Mouse (Mus musculus) G1E (cell line): ENCODE results near the gene 2410137M14Rik. TPM values are rescaled to one million over a fixed set of nuclear protein-coding genes. Genes with fewer than 3 reads are reported as not detected.

Experiments
- ATAC-seq: 2 replicates; pipeline ENCODE4 v1.8.0; 2016; ENCODE audit warnings: mild to moderate bottlenecking; ENCODE audit not compliant: insufficient number of reproducible peaks, poor library complexity, low FRiP score, severe bottlenecking; ENCODE audit errors: extremely low read depth
- DNase-seq: peaks from one replicate; pipeline ENCODE4 v3.0.0; 2012; ENCODE audit warnings: low spot score
- H3K27me3 ChIP-seq: 2 replicates; pipeline ENCODE4 v1.6.1; 2012; ENCODE audit warnings: mild to moderate bottlenecking, low read length, inconsistent platforms; ENCODE audit not compliant: insufficient read depth
- H3K36me3 ChIP-seq: replicated peaks from 2 replicates; pipeline ENCODE3; 2012; ENCODE audit warnings: mild to moderate bottlenecking, inconsistent platforms
- H3K4me1 ChIP-seq: 2 replicates; pipeline ENCODE4 v1.6.1; 2012; ENCODE audit warnings: low read depth, low read length, inconsistent platforms, mixed read lengths; ENCODE audit not compliant: insufficient read depth
- H3K4me3 ChIP-seq: 2 replicates; pipeline ENCODE4 v1.5.1; 2012; ENCODE audit warnings: low read depth, mild to moderate bottlenecking, inconsistent platforms, low read length, moderate library complexity, mixed read lengths
- H3K9me3 ChIP-seq: replicated peaks from 2 replicates; pipeline ENCODE4 v1.6.1; 2012; ENCODE audit warnings: inconsistent platforms
- CTCF ChIP-seq: IDR thresholded peaks from 2 replicates; pipeline ENCODE4 v1.5.1; 2012; ENCODE audit warnings: low read depth, low read length, inconsistent platforms, mixed read lengths
- GATA1 ChIP-seq: IDR thresholded peaks from 2 replicates; pipeline ENCODE4 v1.6.1; 2012; ENCODE audit warnings: borderline replicate concordance, low read length, inconsistent platforms, mixed read lengths
- GATA2 ChIP-seq: IDR thresholded peaks from 2 replicates; pipeline ENCODE4 v1.6.1; 2012; ENCODE audit warnings: low read depth, low read length, inconsistent platforms, borderline replicate concordance
- POLR2AphosphoS5 ChIP-seq: IDR thresholded peaks from 2 replicates; pipeline ENCODE4 v1.6.1; 2012; ENCODE audit warnings: low read depth, low read length, inconsistent platforms; ENCODE audit not compliant: insufficient replicate concordance
- TAL1 ChIP-seq: conservative IDR thresholded peaks from 2 replicates; pipeline ENCODE4 v1.6.1; 2012; ENCODE audit warnings: low read depth, low read length, inconsistent platforms, mixed read lengths
- polyA plus RNA-seq: library from polyadenylated mRNA; stranded (reverse); fragments of >175 nt; gene quantifications from 2 replicates; pipeline ENCODE4 v1.2.3, GENCODE M21; 2012
- total RNA-seq, 2 experiments: library from RNA; stranded (forward) in 1 of 2; stranded (reverse) in 1 of 2; fragments of 200-1000 nt in 1 of 2; fragments of >200 nt in 1 of 2; fragmentation: Nextera tagmentation in 1 of 2; gene quantifications; 2 replicates each; pipeline ENCODE4 v1.2.3; 2014 to 2017

2410137M14Rik gene
- total and polyA plus RNA-seq, 3 experiments: 0.16 TPM; not detected in 2

GRCm38 (mm10) chr17:36930233-36930632 is 50.8 kb downstream of the 2410137M14Rik start:
- H3K9me3 ChIP-seq: no peaks in the 10 kb centered on the region
- no peak for TF ChIP-seq TAL1
- TF ChIP-seq CTCF: no peak
- no peak for TF ChIP-seq POLR2AphosphoS5
- no peak for TF ChIP-seq GATA2
- no peak for TF ChIP-seq GATA1
- no peak for DNase-seq
- no peak overlapping the region for H3K4me3 ChIP-seq
- no peaks in the 10 kb centered on the region for H3K36me3 ChIP-seq
- no peaks in the 10 kb centered on the region for H3K4me1 ChIP-seq
- peaks cover 3% of the 10 kb centered on the region; the same call in 1 of the 2 replicates for H3K27me3 ChIP-seq
- ATAC-seq: no peak

GRCm38 (mm10) chr17:36929236-36929932 is 51.7 kb downstream of the 2410137M14Rik start:
- no peak for TF ChIP-seq POLR2AphosphoS5
- no peak for TF ChIP-seq GATA1
- no peak for TF ChIP-seq TAL1
- no peak for TF ChIP-seq CTCF
- no peak for TF ChIP-seq GATA2
- no peak overlapping the region for H3K4me3 ChIP-seq
- no peaks in the 10 kb centered on the region for H3K4me1 ChIP-seq
- H3K27me3 ChIP-seq: peaks cover 3% of the 10 kb centered on the region; the same call in 1 of the 2 replicates
- H3K36me3 ChIP-seq: no peaks in the 10 kb centered on the region
- H3K9me3 ChIP-seq: no peaks in the 10 kb centered on the region
- DNase-seq (no peak), ATAC-seq (no peak)

Other genes with a start within 250 kb of the 2410137M14Rik start
Only the 20 nearest of the 23 such genes appear.
- gene H2-M10.5, start 208.3 kb downstream of the 2410137M14Rik start, total RNA-seq (2014; fragmentation: Nextera tagmentation): not detected in 2 replicates
- not detected in 2 replicates for gene H2-M10.5, start 208.3 kb downstream of the 2410137M14Rik start, total RNA-seq (2017)
- not detected in 2 replicates for gene H2-M10.5, start 208.3 kb downstream of the 2410137M14Rik start, polyA plus RNA-seq
- not detected in 2 replicates for gene H2-M10.6, start 169.1 kb downstream of the 2410137M14Rik start, total RNA-seq (2014; fragmentation: Nextera tagmentation)
- gene H2-M10.6, start 169.1 kb downstream of the 2410137M14Rik start, total RNA-seq (2017): 0.06 TPM in 1 of 2 replicates, not detected in the other
- gene H2-M10.6, start 169.1 kb downstream of the 2410137M14Rik start, polyA plus RNA-seq: not detected in 2 replicates
- gene Trim26, start 144.1 kb downstream of the 2410137M14Rik start, total RNA-seq (2014; fragmentation: Nextera tagmentation): 31.8 and 39.7 TPM in 2 replicates
- gene Trim26, start 144.1 kb downstream of the 2410137M14Rik start, total RNA-seq (2017): 12.5 TPM in 2 replicates
- gene Trim26, start 144.1 kb downstream of the 2410137M14Rik start, polyA plus RNA-seq: 11.7 and 13.4 TPM in 2 replicates
- gene Trim15, start 114.0 kb downstream of the 2410137M14Rik start, total RNA-seq (2014; fragmentation: Nextera tagmentation): not detected in 2 replicates
- 0.22 TPM in 1 of 2 replicates, not detected in the other for gene Trim15, start 114.0 kb downstream of the 2410137M14Rik start, total RNA-seq (2017)
- not detected in 2 replicates for gene Trim15, start 114.0 kb downstream of the 2410137M14Rik start, polyA plus RNA-seq
- 8.3 and 18.1 TPM in 2 replicates for gene Trim10, start 111.7 kb downstream of the 2410137M14Rik start, total RNA-seq (2014; fragmentation: Nextera tagmentation)
- 16.2 and 17.5 TPM in 2 replicates for gene Trim10, start 111.7 kb downstream of the 2410137M14Rik start, total RNA-seq (2017)
- gene Trim10, start 111.7 kb downstream of the 2410137M14Rik start, polyA plus RNA-seq: 2.7 and 6.1 TPM in 2 replicates
- not detected in 2 replicates for gene Trim40, start 91.1 kb downstream of the 2410137M14Rik start, total RNA-seq (2014; fragmentation: Nextera tagmentation)
- 0.12 TPM in 1 of 2 replicates, not detected in the other for gene Trim40, start 91.1 kb downstream of the 2410137M14Rik start, total RNA-seq (2017)
- gene Trim40, start 91.1 kb downstream of the 2410137M14Rik start, polyA plus RNA-seq: not detected in 2 replicates
- gene Trim31, start 83.1 kb downstream of the 2410137M14Rik start, total RNA-seq (2014; fragmentation: Nextera tagmentation): not detected in 2 replicates
- gene Trim31, start 83.1 kb downstream of the 2410137M14Rik start, total RNA-seq (2017): not detected in 2 replicates
- not detected in 2 replicates for gene Trim31, start 83.1 kb downstream of the 2410137M14Rik start, polyA plus RNA-seq
- gene Rnf39, start 38.3 kb downstream of the 2410137M14Rik start, total RNA-seq (2014; fragmentation: Nextera tagmentation): not detected in 2 replicates
- not detected in 2 replicates for gene Rnf39, start 38.3 kb downstream of the 2410137M14Rik start, total RNA-seq (2017)
- gene Rnf39, start 38.3 kb downstream of the 2410137M14Rik start, polyA plus RNA-seq: not detected in 2 replicates
- gene Ppp1r11, start 29.5 kb downstream of the 2410137M14Rik start, total RNA-seq (2014; fragmentation: Nextera tagmentation): 113 and 130 TPM in 2 replicates
- 104 and 113 TPM in 2 replicates for gene Ppp1r11, start 29.5 kb downstream of the 2410137M14Rik start, total RNA-seq (2017)
- gene Ppp1r11, start 29.5 kb downstream of the 2410137M14Rik start, polyA plus RNA-seq: 247 and 300 TPM in 2 replicates
- gene Znrd1, start 22.7 kb downstream of the 2410137M14Rik start, total RNA-seq (2014; fragmentation: Nextera tagmentation): 154 and 169 TPM in 2 replicates
- gene Znrd1, start 22.7 kb downstream of the 2410137M14Rik start, total RNA-seq (2017): 123 and 127 TPM in 2 replicates
- 4.7 and 6.8 TPM in 2 replicates for gene Znrd1, start 22.7 kb downstream of the 2410137M14Rik start, polyA plus RNA-seq
- gene Znrd1as, start 22.6 kb downstream of the 2410137M14Rik start, total RNA-seq (2014; fragmentation: Nextera tagmentation): 17.3 and 18.0 TPM in 2 replicates
- 23.3 and 35.1 TPM in 2 replicates for gene Znrd1as, start 22.6 kb downstream of the 2410137M14Rik start, total RNA-seq (2017)
- 0.77 and 0.95 TPM in 2 replicates for gene Znrd1as, start 22.6 kb downstream of the 2410137M14Rik start, polyA plus RNA-seq
- not detected in 2 replicates for gene H2-M5, start 8.3 kb upstream of the 2410137M14Rik start, total RNA-seq (2014; fragmentation: Nextera tagmentation)
- gene H2-M5, start 8.3 kb upstream of the 2410137M14Rik start, total RNA-seq (2017): 0.11 TPM in 1 of 2 replicates, not detected in the other
- gene H2-M5, start 8.3 kb upstream of the 2410137M14Rik start, polyA plus RNA-seq: not detected in 2 replicates
- gene Zfp57, start 19.9 kb upstream of the 2410137M14Rik start, total RNA-seq (2014; fragmentation: Nextera tagmentation): not detected in 2 replicates
- 0.35 and 0.44 TPM in 2 replicates for gene Zfp57, start 19.9 kb upstream of the 2410137M14Rik start, total RNA-seq (2017)
- gene Zfp57, start 19.9 kb upstream of the 2410137M14Rik start, polyA plus RNA-seq: not detected in 2 replicates
- gene Mog, start 42.2 kb upstream of the 2410137M14Rik start, total RNA-seq (2014; fragmentation: Nextera tagmentation): not detected in 2 replicates
- 0.05 TPM in 1 of 2 replicates, not detected in the other for gene Mog, start 42.2 kb upstream of the 2410137M14Rik start, total RNA-seq (2017)
- gene Mog, start 42.2 kb upstream of the 2410137M14Rik start, polyA plus RNA-seq: not detected in 2 replicates
- gene Gabbr1, start 64.7 kb upstream of the 2410137M14Rik start, total RNA-seq (2014; fragmentation: Nextera tagmentation): 35.2 and 36.4 TPM in 2 replicates
- gene Gabbr1, start 64.7 kb upstream of the 2410137M14Rik start, total RNA-seq (2017): 11.7 and 12.4 TPM in 2 replicates
- gene Gabbr1, start 64.7 kb upstream of the 2410137M14Rik start, polyA plus RNA-seq: 31.9 and 42.6 TPM in 2 replicates
- gene Olfr90, start 107.3 kb upstream of the 2410137M14Rik start, total RNA-seq (2014; fragmentation: Nextera tagmentation): not detected in 2 replicates
- gene Olfr90, start 107.3 kb upstream of the 2410137M14Rik start, total RNA-seq (2017): 0.06 and 0.27 TPM in 2 replicates
- gene Olfr90, start 107.3 kb upstream of the 2410137M14Rik start, polyA plus RNA-seq: not detected in 2 replicates
- gene Olfr91, start 117.0 kb upstream of the 2410137M14Rik start, total RNA-seq (2014; fragmentation: Nextera tagmentation): not detected in 2 replicates
- gene Olfr91, start 117.0 kb upstream of the 2410137M14Rik start, total RNA-seq (2017): 0.05 and 0.06 TPM in 2 replicates
- not detected in 2 replicates for gene Olfr91, start 117.0 kb upstream of the 2410137M14Rik start, polyA plus RNA-seq
- not detected in 2 replicates for gene Olfr92, start 138.9 kb upstream of the 2410137M14Rik start, total RNA-seq (2014; fragmentation: Nextera tagmentation)
- not detected in 2 replicates for gene Olfr92, start 138.9 kb upstream of the 2410137M14Rik start, total RNA-seq (2017)
- gene Olfr92, start 138.9 kb upstream of the 2410137M14Rik start, polyA plus RNA-seq: not detected in 2 replicates
- gene Olfr93, start 180.3 kb upstream of the 2410137M14Rik start, total RNA-seq (2014; fragmentation: Nextera tagmentation): not detected in 2 replicates
- gene Olfr93, start 180.3 kb upstream of the 2410137M14Rik start, total RNA-seq (2017): 0.06 and 0.27 TPM in 2 replicates
- gene Olfr93, start 180.3 kb upstream of the 2410137M14Rik start, polyA plus RNA-seq: not detected in 2 replicates
- gene Ubd, start 212.7 kb upstream of the 2410137M14Rik start, total RNA-seq (2014; fragmentation: Nextera tagmentation): not detected in 2 replicates
- gene Ubd, start 212.7 kb upstream of the 2410137M14Rik start, total RNA-seq (2017): not detected in 2 replicates
- gene Ubd, start 212.7 kb upstream of the 2410137M14Rik start, polyA plus RNA-seq: not detected in 2 replicates